Mouse (Mus musculus): ENCODE data around the gene Fibp. TPM values are rescaled to one million over a fixed set of nuclear protein-coding genes. Genes with fewer than 3 reads are reported as not detected.
A peak's percentile ranks its signal among the peaks of the same experiment; 100 is the strongest.
"Not testable (repeated sequence)": the region's sequence is repeated elsewhere in the genome, so short reads cannot be mapped to it uniquely, and the experiment has no call there.

The Fibp gene
- polyA plus RNA-seq, 1 experiment from 2014 or later = 105 TPM

- Histone ChIP-seq H3K9ac (replicated peaks; ENCODE audit: low read length) (peak overlapping the region; percentile 52), H3K27ac (replicated peaks; ENCODE audit: low read depth, low read length) (peak overlapping the region; percentile 99), H3K36me3 (replicated peaks; ENCODE audit: control insufficient read depth, insufficient read depth, low read depth, low read length) (peaks cover 4% of the 10 kb centered on the region), H3K9me3 (replicated peaks; ENCODE audit: control insufficient read depth, low read length) (no peaks in the 10 kb centered on the region), H3K4me2 (ENCODE audit: low read depth, low read length) (peak overlapping the region; percentile 81), H3K27me3 (ENCODE audit: control insufficient read depth, insufficient read depth, low read length) (no peaks in the 10 kb centered on the region), H3K4me1 (ENCODE audit: control insufficient read depth, insufficient read depth, low read length) (no peaks in the 10 kb centered on the region), H3K4me3 (ENCODE audit: low read depth, low read length) (peak overlapping the region; percentile 48)
- DNase-seq (ENCODE audit: low spot score) (peak; percentile 99), ATAC-seq (replicated peaks; ENCODE audit: insufficient number of reproducible peaks, low FRiP score, low TSS enrichment, low read depth) (peak; percentile 82)
- 0% methylated on average over 26 of the region's 26 CpGs for WGBS
These were observed 28.6 kb downstream of the Fibp start for GRCm38 (mm10) chr19:5488878-5489571.

DNA sequence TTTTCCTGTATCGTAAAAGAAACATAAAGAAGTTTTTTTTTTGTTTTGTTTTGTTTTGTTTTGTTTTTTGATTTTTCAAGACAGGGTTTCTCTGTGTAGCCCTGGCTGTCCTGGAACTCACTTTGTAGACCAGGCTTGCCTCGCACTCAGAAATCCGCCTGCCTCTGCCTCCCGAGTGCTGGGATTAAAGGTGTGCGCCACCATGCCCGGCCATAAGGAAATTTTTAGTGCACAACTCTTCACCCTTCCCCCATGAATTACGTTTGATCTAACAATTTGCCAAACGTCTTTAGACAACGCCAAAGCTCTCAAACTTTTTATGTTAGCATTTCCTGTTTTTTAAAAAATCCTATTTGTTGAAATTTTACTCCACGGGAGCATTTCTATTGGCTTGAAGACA, 29.3 kb downstream of the Fibp start:
- DNase-seq (ENCODE audit: low spot score) = not testable (repeated sequence)

DNA sequence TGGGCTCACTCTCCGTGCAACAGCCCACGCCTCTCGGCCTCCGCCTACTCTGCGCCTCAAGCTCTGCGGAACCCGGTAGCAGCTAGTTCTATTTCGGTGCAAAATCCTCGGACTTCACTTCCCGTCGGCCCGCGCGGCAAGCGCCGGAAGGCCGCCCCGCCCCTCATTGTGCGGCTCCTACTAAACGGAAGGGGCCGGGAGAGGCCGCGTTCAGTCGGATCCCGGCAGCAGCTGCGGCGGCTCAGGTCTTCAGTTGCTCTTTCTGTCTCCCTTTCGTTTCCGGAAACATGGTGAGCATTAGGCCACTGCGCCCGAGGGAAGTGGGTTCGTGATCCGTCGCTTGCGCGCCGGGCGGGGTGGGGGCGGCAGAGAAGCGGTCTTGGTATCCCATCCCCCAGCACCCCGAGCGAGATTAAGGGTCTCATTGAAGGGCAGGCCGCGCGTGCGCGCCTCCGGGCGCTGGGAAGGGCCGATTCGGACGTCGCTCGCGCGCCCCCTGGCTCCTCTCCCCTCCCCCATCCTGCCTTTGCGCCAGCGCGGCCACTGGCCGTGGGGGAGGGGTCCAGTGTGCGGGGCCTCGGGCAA, 30.0 kb downstream of the Fibp start, which contains the start of gene Cfl1:
TSS of gene Cfl1 (plus strand) at position 143 of the 585 bp plus-strand sequence.
- ATAC-seq (replicated peaks; ENCODE audit: insufficient number of reproducible peaks, low FRiP score, low TSS enrichment, low read depth) (peak; percentile 53), DNase-seq (ENCODE audit: low spot score) (peak; percentile 97)
- Histone ChIP-seq H3K27me3 (ENCODE audit: control insufficient read depth, insufficient read depth, low read length) (no peaks in the 10 kb centered on the region), H3K4me1 (ENCODE audit: control insufficient read depth, insufficient read depth, low read length) (no peaks in the 10 kb centered on the region), H3K27ac (replicated peaks; ENCODE audit: low read depth, low read length) (peak within 1 kb of the TSS; percentile 99), H3K36me3 (replicated peaks; ENCODE audit: control insufficient read depth, insufficient read depth, low read depth, low read length) (peaks cover 6% of the 10 kb centered on the region), H3K4me3 (ENCODE audit: low read depth, low read length) (peak within 1 kb of the TSS; percentile 99), H3K4me2 (ENCODE audit: low read depth, low read length) (peak within 1 kb of the TSS; percentile 81), H3K9ac (replicated peaks; ENCODE audit: low read length) (peak within 1 kb of the TSS; percentile 93), H3K9me3 (replicated peaks; ENCODE audit: control insufficient read depth, low read length) (no peaks in the 10 kb centered on the region)
- WGBS = under 1% methylated on average over 58 of the region's 62 CpGs

More for the DNA sequence above, 29.3 kb downstream of the Fibp start:
- H3K4me1 ChIP-seq (ENCODE audit: control insufficient read depth, insufficient read depth, low read length); H3K36me3 ChIP-seq (replicated peaks; ENCODE audit: control insufficient read depth, insufficient read depth, low read depth, low read length); H3K4me3 ChIP-seq (ENCODE audit: low read depth, low read length); H3K27me3 ChIP-seq (ENCODE audit: control insufficient read depth, insufficient read depth, low read length); H3K9me3 ChIP-seq (replicated peaks; ENCODE audit: control insufficient read depth, low read length); H3K4me2 ChIP-seq (ENCODE audit: low read depth, low read length); ATAC-seq (replicated peaks; ENCODE audit: insufficient number of reproducible peaks, low FRiP score, low TSS enrichment, low read depth); H3K9ac ChIP-seq (replicated peaks; ENCODE audit: low read length): not testable (repeated sequence)
- peak overlapping the region; percentile 99 for H3K27ac ChIP-seq (replicated peaks; ENCODE audit: low read depth, low read length)
- 55% methylated on average over 10 of the region's 10 CpGs for WGBS

DNA sequence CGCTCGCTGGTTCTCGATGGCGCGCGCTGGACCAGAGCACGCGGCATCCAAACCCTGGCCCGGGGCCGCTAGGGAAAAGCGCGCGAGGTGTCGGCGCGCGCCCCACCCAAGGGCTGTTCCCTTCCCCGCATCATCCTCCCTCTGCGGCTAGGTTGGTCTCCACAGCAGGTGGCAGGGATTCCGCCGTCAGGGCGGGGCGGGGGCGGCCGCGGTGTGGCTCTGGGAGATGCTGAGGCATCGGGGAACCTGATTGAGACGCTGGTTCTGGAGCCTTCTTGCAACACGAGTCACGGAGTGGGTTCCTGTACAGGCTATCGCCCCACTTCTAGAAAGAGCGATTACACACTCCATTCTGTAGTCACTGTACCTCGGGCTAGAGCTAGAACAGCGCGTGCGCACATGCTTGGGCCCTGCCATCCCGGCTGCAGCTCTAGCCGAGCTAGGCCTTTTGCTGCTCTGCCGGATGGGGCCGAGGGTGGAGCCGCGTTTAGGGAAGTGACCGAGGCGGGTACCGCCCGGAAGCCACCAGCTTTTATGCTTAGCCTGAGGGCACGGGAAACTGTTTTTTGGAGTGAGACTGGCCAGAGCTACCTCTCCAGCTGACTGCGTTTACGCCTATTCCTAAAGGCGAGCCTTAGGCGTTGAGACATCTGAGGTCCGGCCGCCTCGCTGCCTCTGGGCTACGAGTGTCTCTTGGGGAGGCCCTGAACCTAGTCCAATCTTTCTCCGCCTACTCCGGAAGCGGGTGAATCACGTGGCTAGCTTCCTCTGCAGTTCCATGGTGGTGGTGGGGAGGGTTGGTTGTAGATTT, 30.7 kb downstream of the Fibp start:
- H3K9me3 ChIP-seq (replicated peaks; ENCODE audit: control insufficient read depth, low read length) = no peaks in the 10 kb centered on the region
- peak overlapping the region; percentile 93 for H3K9ac ChIP-seq (replicated peaks; ENCODE audit: low read length)
- peak; percentile 7; the same call in 1 of the 2 replicates for ATAC-seq (replicated peaks; ENCODE audit: insufficient number of reproducible peaks, low FRiP score, low TSS enrichment, low read depth)
- H3K4me3 ChIP-seq (ENCODE audit: low read depth, low read length) = peak overlapping the region; percentile 99
- H3K27me3 ChIP-seq (ENCODE audit: control insufficient read depth, insufficient read depth, low read length) = no peaks in the 10 kb centered on the region
- H3K4me1 ChIP-seq (ENCODE audit: control insufficient read depth, insufficient read depth, low read length) = no peaks in the 10 kb centered on the region
- H3K4me2 ChIP-seq (ENCODE audit: low read depth, low read length) = peak overlapping the region; percentile 57
- peak; percentile 82 for DNase-seq (ENCODE audit: low spot score)
- H3K27ac ChIP-seq (replicated peaks; ENCODE audit: low read depth, low read length) = peak overlapping the region; percentile 99
- peaks cover 6% of the 10 kb centered on the region for H3K36me3 ChIP-seq (replicated peaks; ENCODE audit: control insufficient read depth, insufficient read depth, low read depth, low read length)
- under 1% methylated on average over 58 of the region's 59 CpGs for WGBS

DNA sequence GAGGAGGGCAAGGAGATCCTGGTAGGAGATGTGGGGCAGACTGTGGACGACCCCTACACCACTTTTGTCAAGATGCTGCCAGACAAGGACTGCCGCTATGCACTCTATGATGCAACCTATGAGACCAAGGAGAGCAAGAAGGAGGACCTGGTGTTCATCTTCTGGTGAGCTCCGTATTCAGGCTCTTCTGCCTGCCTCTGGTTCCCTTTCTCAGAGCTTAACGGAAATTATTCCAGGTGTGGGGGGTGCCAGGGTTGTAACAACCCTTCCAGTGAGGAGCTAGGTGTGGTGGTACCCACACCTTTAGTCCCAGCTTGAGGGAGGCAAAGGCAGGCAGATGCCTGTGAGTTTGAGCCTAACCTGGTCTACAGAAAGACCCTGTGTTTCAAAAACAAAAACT, 32.2 kb downstream of the Fibp start:
- Histone ChIP-seq H3K4me3 (ENCODE audit: low read depth, low read length) (no peak overlapping the region), H3K36me3 (replicated peaks; ENCODE audit: control insufficient read depth, insufficient read depth, low read depth, low read length) (peaks cover 6% of the 10 kb centered on the region), H3K9ac (replicated peaks; ENCODE audit: low read length) (no peak overlapping the region)

GRCm38 (mm10) chr19:5493301-5493721, 32.9 kb downstream of the Fibp start:
- not testable (repeated sequence) for H3K27ac ChIP-seq (replicated peaks; ENCODE audit: low read depth, low read length); H3K36me3 ChIP-seq (replicated peaks; ENCODE audit: control insufficient read depth, insufficient read depth, low read depth, low read length); H3K9ac ChIP-seq (replicated peaks; ENCODE audit: low read length); H3K27me3 ChIP-seq (ENCODE audit: control insufficient read depth, insufficient read depth, low read length); ATAC-seq (replicated peaks; ENCODE audit: insufficient number of reproducible peaks, low FRiP score, low TSS enrichment, low read depth); H3K4me1 ChIP-seq (ENCODE audit: control insufficient read depth, insufficient read depth, low read length); H3K4me2 ChIP-seq (ENCODE audit: low read depth, low read length); DNase-seq (ENCODE audit: low spot score); H3K4me3 ChIP-seq (ENCODE audit: low read depth, low read length); H3K9me3 ChIP-seq (replicated peaks; ENCODE audit: control insufficient read depth, low read length)
- WGBS = 77% methylated on average over 9 of the region's 9 CpGs

More for the DNA sequence above, 32.2 kb downstream of the Fibp start:
- H3K9me3 ChIP-seq (replicated peaks; ENCODE audit: control insufficient read depth, low read length) = no peaks in the 10 kb centered on the region
- no peaks in the 10 kb centered on the region for H3K27me3 ChIP-seq (ENCODE audit: control insufficient read depth, insufficient read depth, low read length)
- DNase-seq (ENCODE audit: low spot score) (no peak), ATAC-seq (replicated peaks; ENCODE audit: insufficient number of reproducible peaks, low FRiP score, low TSS enrichment, low read depth) (no peak)
- WGBS = 81% methylated on average over 4 of the region's 4 CpGs
- H3K4me2 ChIP-seq (ENCODE audit: low read depth, low read length) = no peak overlapping the region
- H3K4me1 ChIP-seq (ENCODE audit: control insufficient read depth, insufficient read depth, low read length) = no peaks in the 10 kb centered on the region
- no peak overlapping the region for H3K27ac ChIP-seq (replicated peaks; ENCODE audit: low read depth, low read length)

GRCm38 (mm10) chr19:5494314-5494713, 33.9 kb downstream of the Fibp start:
- no peak overlapping the region for H3K4me3 ChIP-seq (ENCODE audit: low read depth, low read length)
- ATAC-seq (replicated peaks; ENCODE audit: insufficient number of reproducible peaks, low FRiP score, low TSS enrichment, low read depth) = no peak
- no peak overlapping the region for H3K27ac ChIP-seq (replicated peaks; ENCODE audit: low read depth, low read length)
- 80% methylated on average over 3 of the region's 3 CpGs for WGBS
- no peak for DNase-seq (ENCODE audit: low spot score)
- H3K4me2 ChIP-seq (ENCODE audit: low read depth, low read length) = no peak overlapping the region
- no peak overlapping the region for H3K9ac ChIP-seq (replicated peaks; ENCODE audit: low read length)
- H3K9me3 ChIP-seq (replicated peaks; ENCODE audit: control insufficient read depth, low read length) = no peaks in the 10 kb centered on the region
- no peaks in the 10 kb centered on the region for H3K27me3 ChIP-seq (ENCODE audit: control insufficient read depth, insufficient read depth, low read length)
- H3K4me1 ChIP-seq (ENCODE audit: control insufficient read depth, insufficient read depth, low read length) = no peaks in the 10 kb centered on the region
- H3K36me3 ChIP-seq (replicated peaks; ENCODE audit: control insufficient read depth, insufficient read depth, low read depth, low read length) = peaks cover 6% of the 10 kb centered on the region

All from embryonic facial prominence, embryonic 11.5 days (tissue).